Mouse (Mus musculus): Measurements from ENCODE around the gene Maz. TPM values are rescaled to one million over a fixed set of nuclear protein-coding genes. Genes with fewer than 3 reads are reported as not detected.

Maz gene
- total and polyA plus RNA-seq, 3 experiments = 81.3 to 641 (median 130) TPM

DNA sequence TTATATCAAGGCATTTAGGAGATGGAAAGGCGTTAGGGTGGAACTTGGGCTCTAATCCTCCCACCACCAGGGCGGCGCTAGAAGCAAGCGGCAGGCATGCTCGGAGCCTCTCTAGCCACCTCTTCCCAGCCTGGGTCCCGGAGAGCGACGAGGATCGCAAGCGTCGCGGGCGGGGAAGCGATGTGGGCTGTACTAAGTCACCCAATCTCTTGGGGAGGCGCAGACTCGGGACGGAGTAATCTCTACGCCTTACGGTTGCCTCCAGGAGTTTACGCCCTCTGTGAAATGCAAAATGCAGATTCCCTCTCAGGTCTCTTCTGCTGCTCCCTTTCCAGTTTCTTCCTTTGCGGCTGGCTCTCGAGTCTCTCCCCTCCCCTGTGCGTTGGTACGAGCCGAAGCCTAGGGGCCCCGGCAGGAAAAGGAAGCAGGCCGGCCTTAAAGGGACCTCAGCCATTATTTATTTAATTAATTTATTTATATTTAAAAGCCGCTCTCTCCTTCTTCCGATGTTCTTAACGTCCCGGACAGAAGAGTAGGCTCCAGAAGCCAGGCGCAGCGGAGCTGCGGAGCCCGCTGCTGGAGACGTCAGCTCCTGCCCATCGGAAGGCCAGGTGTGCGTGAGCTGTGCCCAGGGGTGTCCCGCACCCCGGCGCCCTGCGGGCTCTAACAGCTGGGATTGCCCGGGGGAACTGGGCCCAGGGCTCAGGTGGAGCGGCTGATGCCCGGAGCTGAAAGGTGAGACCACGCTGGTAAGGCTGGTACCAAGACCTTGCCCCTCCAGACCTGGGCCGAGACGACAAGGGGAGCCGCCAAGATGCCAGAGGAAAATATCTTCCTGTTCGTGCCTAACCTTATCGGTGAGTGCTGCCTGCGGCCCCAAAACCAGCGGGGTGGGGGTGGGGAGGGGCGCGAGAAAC, 50.6 kb downstream of the Maz start, which contains the start of gene Cdiptos:
TSS of gene Cdiptos (minus strand) at position 149 of the 917 bp plus-strand sequence.
- peak within 1 kb of the TSS; percentile 92 for H3K4me3 ChIP-seq (ENCODE audit: low read depth, low read length)
- H3K9me3 ChIP-seq (replicated peaks) = no peaks in the 10 kb centered on the region
- TF ChIP-seq CTCF (IDR thresholded peaks at IDR 0.05; ENCODE audit: low read depth, low read length) (peak; percentile 70), GATA1 (IDR thresholded peaks at IDR 0.05; ENCODE audit: borderline replicate concordance, low read length) (no peak)
- H3K36me3 ChIP-seq (replicated peaks) = peaks cover 37% of the 10 kb centered on the region
- ATAC-seq (ENCODE audit: extremely low read depth, insufficient number of reproducible peaks, low FRiP score, poor library complexity, severe bottlenecking) (peak; percentile 95), DNase-seq (ENCODE audit: low spot score) (peak; percentile 88)
- H3K4me1 ChIP-seq (ENCODE audit: insufficient read depth, low read depth, low read length) = peaks cover 42% of the 10 kb centered on the region
- peaks cover 8% of the 10 kb centered on the region for H3K27me3 ChIP-seq (ENCODE audit: insufficient read depth, low read length)

GRCm38 (mm10) chr7:126975893-126975949, 51.1 kb downstream of the Maz start, which contains the start of gene Cdipt:
Gene Cdipt, plus strand, starts transcription at chr7:126975914.
- Histone ChIP-seq H3K4me1 (ENCODE audit: insufficient read depth, low read depth, low read length) (peaks cover 41% of the 10 kb centered on the region), H3K4me3 (ENCODE audit: low read depth, low read length) (peak within 1 kb of the TSS; percentile 92), H3K27me3 (ENCODE audit: insufficient read depth, low read length) (peaks cover 8% of the 10 kb centered on the region), H3K36me3 (replicated peaks) (peaks cover 33% of the 10 kb centered on the region), H3K9me3 (replicated peaks) (no peaks in the 10 kb centered on the region)
- ATAC-seq (ENCODE audit: extremely low read depth, insufficient number of reproducible peaks, low FRiP score, poor library complexity, severe bottlenecking) (no peak), DNase-seq (ENCODE audit: low spot score) (no peak)
- no peak for TF ChIP-seq POLR2AphosphoS5 (IDR thresholded peaks at IDR 0.05; ENCODE audit: insufficient replicate concordance, low read depth, low read length)

- no peak for ATAC-seq (ENCODE audit: extremely low read depth, insufficient number of reproducible peaks, low FRiP score, poor library complexity, severe bottlenecking)
- Histone ChIP-seq H3K4me1 (ENCODE audit: insufficient read depth, low read depth, low read length) (peaks cover 41% of the 10 kb centered on the region), H3K9me3 (replicated peaks) (no peaks in the 10 kb centered on the region), H3K36me3 (replicated peaks) (peaks cover 31% of the 10 kb centered on the region), H3K27me3 (ENCODE audit: insufficient read depth, low read length) (peaks cover 8% of the 10 kb centered on the region), H3K4me3 (ENCODE audit: low read depth, low read length) (peak overlapping the region; percentile 92)
- TF ChIP-seq GATA2 (IDR thresholded peaks at IDR 0.05; ENCODE audit: borderline replicate concordance, low read depth, low read length) (no peak), POLR2AphosphoS5 (IDR thresholded peaks at IDR 0.05; ENCODE audit: insufficient replicate concordance, low read depth, low read length) (no peak), GATA1 (IDR thresholded peaks at IDR 0.05; ENCODE audit: borderline replicate concordance, low read length) (no peak), TAL1 (conservative IDR thresholded peaks at IDR 0.05; ENCODE audit: low read depth, low read length) (no peak), CTCF (IDR thresholded peaks at IDR 0.05; ENCODE audit: low read depth, low read length) (no peak)
- no peak for DNase-seq (ENCODE audit: low spot score)
Measured at GRCm38 (mm10) chr7:126975493-126975892, 51.3 kb downstream of the Maz start.

Other genes starting within 250 kb of the Maz start
Only the 20 nearest of the 32 such genes appear.
- 46.8 and 53.2 TPM in 2 replicates for gene Hirip3, start 165.1 kb downstream of the Maz start, total RNA-seq (2014; fragmentation: Nextera tagmentation)
- gene Hirip3, start 165.1 kb downstream of the Maz start, total RNA-seq (2017) = 90.4 and 115 TPM in 2 replicates
- gene Hirip3, start 165.1 kb downstream of the Maz start, polyA plus RNA-seq (2012) = 158 and 159 TPM in 2 replicates
- gene Ino80e, start 164.7 kb downstream of the Maz start, total RNA-seq (2014; fragmentation: Nextera tagmentation) = 106 and 136 TPM in 2 replicates
- gene Ino80e, start 164.7 kb downstream of the Maz start, total RNA-seq (2017) = 50.7 and 60.3 TPM in 2 replicates
- 893 and 1,187 TPM in 2 replicates for gene Ino80e, start 164.7 kb downstream of the Maz start, polyA plus RNA-seq (2012)
- gene Taok2, start 142.3 kb downstream of the Maz start, total RNA-seq (2014; fragmentation: Nextera tagmentation) = 42.9 and 53.6 TPM in 2 replicates
- gene Taok2, start 142.3 kb downstream of the Maz start, total RNA-seq (2017) = 36.2 and 38.3 TPM in 2 replicates
- gene Taok2, start 142.3 kb downstream of the Maz start, polyA plus RNA-seq (2012) = 181 and 222 TPM in 2 replicates
- gene Tmem219, start 104.1 kb downstream of the Maz start, total RNA-seq (2014; fragmentation: Nextera tagmentation) = 33.6 and 38.7 TPM in 2 replicates
- 32.9 and 42.2 TPM in 2 replicates for gene Tmem219, start 104.1 kb downstream of the Maz start, total RNA-seq (2017)
- gene Tmem219, start 104.1 kb downstream of the Maz start, polyA plus RNA-seq (2012) = 66.6 and 86.4 TPM in 2 replicates
- gene Kctd13, start 98.2 kb downstream of the Maz start, total RNA-seq (2014; fragmentation: Nextera tagmentation) = 22.4 and 25.3 TPM in 2 replicates
- gene Kctd13, start 98.2 kb downstream of the Maz start, total RNA-seq (2017) = 6.2 and 8.6 TPM in 2 replicates
- 23.4 and 30.7 TPM in 2 replicates for gene Kctd13, start 98.2 kb downstream of the Maz start, polyA plus RNA-seq (2012)
- not detected in 2 replicates for gene Asphd1, start 77.5 kb downstream of the Maz start, total RNA-seq (2014; fragmentation: Nextera tagmentation)
- not detected in 2 replicates for gene Asphd1, start 77.5 kb downstream of the Maz start, total RNA-seq (2017)
- not detected in 2 replicates for gene Asphd1, start 77.5 kb downstream of the Maz start, polyA plus RNA-seq (2012)
- 4.2 and 8.0 TPM in 2 replicates for gene Sez6l2, start 76.5 kb downstream of the Maz start, total RNA-seq (2014; fragmentation: Nextera tagmentation)
- gene Sez6l2, start 76.5 kb downstream of the Maz start, total RNA-seq (2017) = 0.22 and 0.46 TPM in 2 replicates
- gene Sez6l2, start 76.5 kb downstream of the Maz start, polyA plus RNA-seq (2012) = 0.32 and 0.34 TPM in 2 replicates
- gene Cdipt, start 51.1 kb downstream of the Maz start, total RNA-seq (2014; fragmentation: Nextera tagmentation) = 37.5 and 44.6 TPM in 2 replicates
- gene Cdipt, start 51.1 kb downstream of the Maz start, total RNA-seq (2017) = 62.0 and 63.8 TPM in 2 replicates
- 91.2 and 108 TPM in 2 replicates for gene Cdipt, start 51.1 kb downstream of the Maz start, polyA plus RNA-seq (2012)
- 2.0 TPM in 1 of 2 replicates, not detected in the other for gene Cdiptos, start 50.9 kb downstream of the Maz start, total RNA-seq (2014; fragmentation: Nextera tagmentation)
- 0.55 and 1.2 TPM in 2 replicates for gene Cdiptos, start 50.9 kb downstream of the Maz start, total RNA-seq (2017)
- 0.07 and 0.18 TPM in 2 replicates for gene Cdiptos, start 50.9 kb downstream of the Maz start, polyA plus RNA-seq (2012)
- gene Mvp, start 12.4 kb downstream of the Maz start, total RNA-seq (2014; fragmentation: Nextera tagmentation) = 5.9 and 10.6 TPM in 2 replicates
- 22.8 and 28.0 TPM in 2 replicates for gene Mvp, start 12.4 kb downstream of the Maz start, total RNA-seq (2017)
- gene Mvp, start 12.4 kb downstream of the Maz start, polyA plus RNA-seq (2012) = 13.7 and 13.9 TPM in 2 replicates
- gene Pagr1b, start 10.6 kb downstream of the Maz start, total RNA-seq (2014; fragmentation: Nextera tagmentation) = not detected in 2 replicates
- 1.0 TPM in 1 of 2 replicates, not detected in the other for gene Pagr1b, start 10.6 kb downstream of the Maz start, total RNA-seq (2017)
- gene Pagr1b, start 10.6 kb downstream of the Maz start, polyA plus RNA-seq (2012) = 4.6 and 6.2 TPM in 2 replicates
- 36.2 and 40.1 TPM in 2 replicates for gene Pagr1a, start 9.7 kb downstream of the Maz start, total RNA-seq (2014; fragmentation: Nextera tagmentation)
- gene Pagr1a, start 9.7 kb downstream of the Maz start, total RNA-seq (2017) = 46.5 and 51.2 TPM in 2 replicates
- 30.4 and 56.1 TPM in 2 replicates for gene Pagr1a, start 9.7 kb downstream of the Maz start, polyA plus RNA-seq (2012)
- gene Gm42742, start 5.9 kb downstream of the Maz start, total RNA-seq (2014; fragmentation: Nextera tagmentation) = 21.4 and 35.9 TPM in 2 replicates
- gene Gm42742, start 5.9 kb downstream of the Maz start, total RNA-seq (2017) = 0.93 and 9.2 TPM in 2 replicates
- 128 and 159 TPM in 2 replicates for gene Gm42742, start 5.9 kb downstream of the Maz start, polyA plus RNA-seq (2012)
- gene Prrt2, start 5.8 kb downstream of the Maz start, total RNA-seq (2014; fragmentation: Nextera tagmentation) = 6.4 and 13.6 TPM in 2 replicates
- 0.35 TPM in 1 of 2 replicates, not detected in the other for gene Prrt2, start 5.8 kb downstream of the Maz start, total RNA-seq (2017)
- gene Prrt2, start 5.8 kb downstream of the Maz start, polyA plus RNA-seq (2012) = 1.5 and 2.0 TPM in 2 replicates
- 71.3 and 74.6 TPM in 2 replicates for gene Kif22, start 15.4 kb upstream of the Maz start, total RNA-seq (2014; fragmentation: Nextera tagmentation)
- 88.0 and 101 TPM in 2 replicates for gene Kif22, start 15.4 kb upstream of the Maz start, total RNA-seq (2017)
- gene Kif22, start 15.4 kb upstream of the Maz start, polyA plus RNA-seq (2012) = 41.8 and 44.2 TPM in 2 replicates
- 2.9 TPM in 1 of 2 replicates, not detected in the other for gene Zg16, start 60.3 kb upstream of the Maz start, total RNA-seq (2014; fragmentation: Nextera tagmentation)
- 0.17 TPM in 1 of 2 replicates, not detected in the other for gene Zg16, start 60.3 kb upstream of the Maz start, total RNA-seq (2017)
- not detected in 2 replicates for gene Zg16, start 60.3 kb upstream of the Maz start, polyA plus RNA-seq (2012)
- gene AI467606, start 64.3 kb upstream of the Maz start, total RNA-seq (2014; fragmentation: Nextera tagmentation) = 39.5 and 42.1 TPM in 2 replicates
- gene AI467606, start 64.3 kb upstream of the Maz start, total RNA-seq (2017) = 42.2 and 50.8 TPM in 2 replicates
- gene AI467606, start 64.3 kb upstream of the Maz start, polyA plus RNA-seq (2012) = 134 and 143 TPM in 2 replicates
- gene Qprt, start 95.2 kb upstream of the Maz start, total RNA-seq (2014; fragmentation: Nextera tagmentation) = 4.5 and 8.0 TPM in 2 replicates
- 2.0 and 3.7 TPM in 2 replicates for gene Qprt, start 95.2 kb upstream of the Maz start, total RNA-seq (2017)
- 1.2 and 1.9 TPM in 2 replicates for gene Qprt, start 95.2 kb upstream of the Maz start, polyA plus RNA-seq (2012)
- 52.8 and 55.4 TPM in 2 replicates for gene Spn, start 110.8 kb upstream of the Maz start, total RNA-seq (2014; fragmentation: Nextera tagmentation)
- 251 and 278 TPM in 2 replicates for gene Spn, start 110.8 kb upstream of the Maz start, total RNA-seq (2017)
- 81.4 and 90.2 TPM in 2 replicates for gene Spn, start 110.8 kb upstream of the Maz start, polyA plus RNA-seq (2012)
- 23.3 and 37.2 TPM in 2 replicates for gene Cd2bp2, start 169.0 kb upstream of the Maz start, total RNA-seq (2014; fragmentation: Nextera tagmentation)
- 79.3 and 84.6 TPM in 2 replicates for gene Cd2bp2, start 169.0 kb upstream of the Maz start, total RNA-seq (2017)
- 71.8 and 73.7 TPM in 2 replicates for gene Cd2bp2, start 169.0 kb upstream of the Maz start, polyA plus RNA-seq (2012)